Mouse (Mus musculus) heart, adult 9 months (tissue): ENCODE data around the gene Zfp763.
"Not testable (repeated sequence)": the region's sequence is repeated elsewhere in the genome, so short reads cannot be mapped to it uniquely, and the experiment has no call there.

Experiments used
- DNase-seq, 2 experiments: peaks; one replicate each; pipeline ENCODE4 v3.0.0; 2022; ENCODE audit warnings: low spot score in 2 of 2

Gene Zfp763

DNA sequence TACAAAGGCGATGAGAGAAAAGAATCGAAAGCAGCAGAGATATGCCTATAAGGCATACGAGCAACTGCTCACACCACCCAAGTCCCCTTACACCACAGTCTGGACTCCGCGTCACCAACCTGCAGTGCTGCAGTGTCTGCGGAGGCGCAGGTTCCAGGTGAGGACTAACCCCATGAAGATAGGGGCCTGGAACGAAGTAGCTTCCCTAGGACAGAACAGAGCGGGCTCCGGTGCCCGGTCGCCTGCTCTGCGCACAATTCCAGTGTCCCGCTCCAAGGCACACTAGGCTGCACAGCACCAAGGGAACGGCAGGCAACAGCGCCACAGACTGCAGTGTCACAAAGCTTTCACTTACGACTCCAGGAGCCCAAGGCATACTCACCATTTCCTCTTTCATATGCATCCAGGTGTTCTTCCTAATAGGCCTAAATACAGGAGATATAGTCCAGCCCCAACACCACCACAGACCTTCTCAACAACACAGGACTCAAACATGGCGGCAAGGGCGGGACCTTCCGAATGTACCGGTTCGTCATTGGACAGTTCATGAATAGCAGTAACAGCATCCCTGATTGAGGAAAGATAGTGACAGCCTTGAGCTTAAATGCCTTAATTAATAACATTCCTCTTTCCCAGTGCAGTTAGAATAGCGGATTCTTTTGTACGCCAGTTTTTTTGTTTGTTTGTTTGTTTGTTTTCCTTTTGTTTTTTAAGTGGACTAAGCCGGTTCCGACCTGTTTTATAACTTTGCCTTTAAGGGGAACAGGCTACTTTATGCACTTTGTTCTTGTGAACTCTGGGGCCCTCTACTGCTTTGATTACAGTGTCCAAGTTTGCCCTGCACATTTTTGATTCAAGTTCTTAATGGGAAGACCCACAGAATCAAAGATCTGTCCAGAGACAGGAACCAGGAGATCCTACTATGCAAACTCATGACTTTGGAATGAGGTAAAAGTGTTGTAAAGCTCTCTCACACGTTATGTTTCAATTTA lies at the start of gene Zfp763:
Gene Zfp763, minus strand, starts transcription at position 503 of the 992 bp plus-strand sequence.
- DNase-seq: peak; percentile 78 to 83

DNA sequence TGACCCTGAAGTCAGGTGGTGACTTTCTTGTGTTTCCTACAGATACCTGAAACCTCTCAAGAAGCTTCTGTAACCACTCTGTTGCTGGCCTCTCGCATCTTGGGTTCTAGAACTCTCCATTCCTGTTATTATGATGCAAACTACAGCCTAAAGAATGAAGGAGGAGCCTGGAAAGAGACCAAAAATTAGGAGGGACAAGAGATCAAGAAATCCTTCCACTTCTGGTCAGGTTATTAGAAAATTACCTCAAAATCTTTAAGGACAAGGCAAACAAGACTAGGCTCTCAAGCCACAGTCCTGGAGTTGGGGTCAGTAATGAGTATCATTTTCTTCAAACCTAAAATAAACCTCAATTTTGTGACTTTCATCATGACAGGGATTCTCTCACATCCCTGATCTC lies 34.8 kb upstream of the Zfp763 start, which contains the start of gene 4921501E09Rik:
Gene 4921501E09Rik, minus strand, starts transcription at position 101 of the 400 bp plus-strand sequence.
- DNase-seq: no peak

DNA sequence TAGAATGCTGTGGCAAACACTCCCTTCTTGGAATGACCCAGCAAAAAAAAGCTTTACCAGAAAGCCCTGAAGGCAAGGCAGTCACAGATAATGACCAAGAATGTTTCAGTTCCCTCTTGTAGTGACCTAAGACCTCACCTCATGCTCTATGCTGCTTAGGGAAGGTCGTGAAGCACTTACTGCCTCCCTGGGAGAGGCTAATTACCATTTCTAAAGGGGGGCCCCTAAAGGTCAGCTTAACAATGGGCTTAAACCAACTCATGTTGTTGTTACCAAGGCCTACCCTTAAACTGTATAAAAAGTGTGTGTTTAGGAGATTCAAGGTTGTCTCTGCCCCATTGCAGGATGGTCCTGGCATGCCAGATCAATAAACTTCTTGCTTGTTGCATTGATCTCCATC lies 29.8 kb upstream of the Zfp763 start:
- DNase-seq: no peak

DNA sequence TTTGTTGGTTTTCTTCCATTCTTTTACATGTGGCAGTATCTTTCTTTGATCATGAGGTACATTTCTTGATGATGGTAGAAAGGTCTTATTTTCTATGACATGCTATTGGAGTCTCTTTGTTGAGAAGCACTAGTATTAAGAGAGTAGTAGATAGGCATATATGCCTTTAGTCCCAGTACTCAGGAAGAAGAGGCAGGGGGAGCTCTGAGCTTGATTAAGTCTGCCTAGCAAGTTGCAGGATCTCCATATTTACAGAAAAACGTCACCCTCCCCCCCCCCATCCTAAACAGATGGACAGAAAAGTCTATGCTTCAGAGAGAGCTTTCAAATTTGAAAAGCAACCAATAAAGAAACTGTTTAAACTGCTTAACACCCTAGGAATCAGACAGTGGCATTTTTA lies 25.6 kb upstream of the Zfp763 start:
- DNase-seq: no peak

DNA sequence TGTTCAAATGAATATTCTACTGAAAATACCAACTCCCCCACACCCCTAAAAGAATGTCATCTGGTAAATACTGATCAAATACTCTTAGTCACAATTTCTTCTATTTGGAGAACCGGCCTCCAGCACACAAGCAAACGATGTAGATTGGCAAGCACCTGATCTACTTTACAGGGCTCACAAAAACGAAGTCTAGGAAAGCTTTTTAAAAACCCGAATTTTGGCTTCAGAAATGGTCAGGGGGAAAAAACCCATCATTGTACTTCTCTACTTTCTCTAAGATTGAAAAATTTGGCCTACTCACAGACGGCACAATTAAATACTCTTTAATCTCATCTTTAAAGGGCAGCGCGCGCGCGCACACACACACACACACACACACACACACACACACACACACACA lies 826 bp downstream of the Zfp763 start:
- DNase-seq: no peak

DNA sequence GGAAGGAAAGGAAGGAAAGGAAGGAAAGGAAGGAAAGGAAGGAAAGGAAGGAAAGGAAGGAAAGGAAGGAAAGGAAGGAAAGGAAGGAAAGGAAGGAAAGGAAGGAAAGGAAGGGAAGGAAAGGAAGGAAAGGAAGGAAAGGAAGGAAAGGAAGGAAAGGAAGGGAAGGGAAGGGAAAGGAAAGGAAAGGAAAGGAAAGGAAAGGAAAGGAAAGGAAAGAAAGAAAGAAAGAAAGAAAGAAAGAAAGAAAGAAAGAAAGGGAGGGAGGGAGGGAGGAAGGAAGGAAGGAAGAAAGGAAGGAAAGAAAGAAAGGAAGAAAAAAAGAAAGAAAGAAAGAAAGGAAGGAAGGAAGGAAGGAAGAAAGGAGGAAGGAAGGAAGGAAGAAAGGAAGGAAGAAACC lies 12.8 kb downstream of the Zfp763 start:
- DNase-seq: not testable (repeated sequence)

DNA sequence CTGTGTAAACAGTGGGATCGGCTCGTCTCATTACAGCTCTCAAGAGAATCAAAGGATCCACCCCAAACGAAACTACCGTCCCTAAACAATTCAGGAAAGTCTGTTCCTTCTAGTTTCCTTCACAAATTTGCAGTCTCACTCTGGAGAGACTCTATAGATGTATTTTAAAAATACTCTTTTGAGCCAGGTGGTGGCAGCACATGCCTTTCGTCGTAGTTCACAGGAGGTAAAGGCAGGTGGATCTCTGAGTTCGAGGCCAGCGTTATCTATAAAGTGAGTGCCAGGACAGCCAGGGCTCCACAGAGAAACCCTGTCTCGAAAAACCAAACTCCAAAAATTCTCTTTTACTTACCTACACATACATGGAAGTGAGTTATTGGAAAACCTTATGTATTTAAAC lies 24.9 kb downstream of the Zfp763 start:
- DNase-seq: no peak

DNA sequence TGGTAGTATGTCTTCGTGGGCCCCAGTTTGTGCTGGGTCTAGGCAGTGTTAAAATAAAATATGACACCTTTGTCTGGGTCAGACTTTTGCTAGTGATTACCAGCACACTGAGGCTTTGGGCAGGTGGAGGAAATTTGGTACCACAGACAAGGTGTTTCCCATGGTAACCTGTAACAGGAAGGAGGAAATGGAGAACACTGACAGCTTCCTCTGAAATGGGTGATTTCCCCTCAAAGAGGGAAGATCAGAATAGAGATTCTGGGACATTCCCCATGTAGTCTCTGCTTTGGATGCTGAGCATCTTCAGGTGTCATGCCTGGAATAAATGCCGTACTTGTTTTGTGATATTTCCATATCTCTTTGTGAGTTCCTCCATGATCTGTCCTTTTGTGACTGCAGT lies 34.7 kb downstream of the Zfp763 start:
- no peak for DNase-seq

DNA sequence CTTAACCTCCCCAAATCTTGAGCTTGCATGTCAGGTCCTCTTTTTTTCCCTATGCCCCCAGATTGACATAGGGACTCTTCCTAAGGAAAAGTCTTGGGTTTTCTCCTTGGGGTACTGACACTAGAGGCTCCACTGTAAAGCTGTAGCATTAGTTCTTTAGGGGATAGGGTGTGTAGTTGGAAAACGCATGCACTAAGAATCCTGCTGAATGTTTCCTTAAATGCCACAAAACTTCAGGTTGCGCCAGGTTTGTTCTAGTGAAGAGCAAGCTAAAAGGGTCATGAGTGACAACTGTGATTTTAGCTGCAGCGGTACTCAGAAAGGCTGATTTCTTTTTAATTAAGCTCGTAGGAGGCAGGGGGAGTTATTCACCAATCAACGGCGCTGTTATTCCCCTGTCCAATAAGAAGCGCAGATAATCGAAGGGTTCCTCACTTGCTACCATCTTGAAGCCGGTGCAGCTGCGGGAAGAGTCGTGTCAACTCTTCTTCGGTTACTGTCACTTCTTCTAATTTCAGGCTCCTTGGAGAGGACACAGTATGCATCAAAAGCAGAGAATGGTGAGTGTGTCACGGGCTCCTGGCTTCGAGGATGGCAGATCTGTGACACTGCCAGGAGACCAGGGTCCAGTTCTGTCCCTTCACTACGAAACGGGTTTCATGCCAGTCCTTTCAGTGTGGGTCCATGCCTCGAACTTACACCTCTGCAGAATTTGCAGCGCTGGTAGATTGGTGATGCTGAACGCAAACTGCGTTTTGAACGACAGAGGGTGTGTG lies 40.3 kb downstream of the Zfp763 start, which contains the start of gene Zfp952:
Gene Zfp952, plus strand, starts transcription at position 431 of the 776 bp plus-strand sequence.
- DNase-seq: peak; percentile 94 to 98

DNA sequence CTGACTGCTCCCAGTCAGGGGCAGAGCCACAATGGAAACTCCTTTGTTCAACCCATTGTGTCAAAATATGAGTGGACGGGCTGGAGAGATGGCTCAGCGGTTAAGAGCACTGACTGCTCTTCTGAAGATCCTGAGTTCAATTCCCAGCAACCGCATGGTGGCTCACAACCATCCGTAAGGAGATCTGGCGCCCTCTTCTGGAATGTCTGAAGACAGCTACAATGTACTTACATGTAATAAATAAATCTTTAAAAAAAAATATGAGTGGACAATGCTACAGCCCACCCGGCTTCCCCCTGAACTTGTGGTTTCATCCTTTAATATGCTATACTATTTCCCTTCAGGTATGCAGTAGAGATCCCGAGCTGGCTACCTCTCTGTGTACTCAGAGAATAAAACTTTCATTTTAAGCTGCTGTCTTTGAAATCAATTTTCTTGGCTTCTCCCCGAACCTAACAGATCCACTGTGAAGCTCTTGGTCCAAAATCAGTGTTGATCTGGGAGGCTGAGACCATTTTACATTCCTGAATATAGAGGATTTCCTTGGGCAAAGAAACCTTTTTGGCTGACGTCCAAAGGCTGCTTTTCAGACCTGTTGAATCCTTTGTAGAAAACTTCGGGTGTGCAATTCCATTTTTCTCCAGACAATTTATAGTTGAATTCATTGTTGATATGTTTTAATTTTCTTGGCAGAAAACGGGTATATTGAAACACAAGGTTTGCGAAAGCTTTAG lies 41.1 kb downstream of the Zfp763 start:
- no peak for DNase-seq

DNA sequence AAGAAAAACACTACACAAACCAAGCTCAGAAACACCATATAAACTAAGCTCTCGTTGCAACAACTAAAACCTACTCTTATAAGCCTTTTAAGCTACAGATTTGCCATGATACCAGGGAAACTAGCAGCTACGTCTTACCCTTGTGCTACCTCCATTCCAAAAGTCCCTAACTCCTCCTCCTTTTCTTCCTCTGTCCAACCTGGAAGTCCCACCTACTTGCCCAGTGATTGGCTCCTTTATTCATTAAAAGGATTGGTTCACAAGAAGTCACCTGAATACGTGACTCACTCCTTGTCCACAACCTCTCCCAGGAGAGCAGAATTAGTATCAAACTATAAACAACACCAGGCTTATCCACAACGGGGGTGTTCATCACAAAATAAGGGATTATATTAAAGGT lies 46.9 kb downstream of the Zfp763 start:
- no peak for DNase-seq

DNA sequence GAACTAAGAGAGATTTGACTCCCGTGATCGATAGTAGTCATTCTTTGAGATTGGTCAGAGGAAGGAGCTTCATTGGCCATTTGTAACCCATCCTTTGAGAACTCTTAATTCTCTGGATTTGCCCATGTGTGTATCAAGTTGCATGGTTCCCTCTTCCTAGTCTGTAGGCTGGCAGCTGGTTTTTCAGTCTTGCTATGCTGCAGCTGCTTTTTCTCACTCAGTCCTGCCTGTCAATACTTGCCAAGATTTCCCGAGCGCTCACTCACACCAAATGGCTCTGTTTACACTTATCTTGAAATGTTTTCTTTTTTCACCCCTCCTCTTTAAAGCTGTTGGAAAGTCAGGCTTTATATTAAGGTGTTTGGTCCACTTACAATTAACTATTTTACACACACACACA lies 51.8 kb downstream of the Zfp763 start:
- DNase-seq: no peak
